Mouse (Mus musculus) liver, embryonic 11.5 days (tissue): ENCODE data around the gene Gba. TPM values are rescaled to one million over a fixed set of nuclear protein-coding genes. Genes with fewer than 3 reads are reported as not detected.

ENCODE experiments used
- microRNA counts: library from miRNA; unstranded; fragments of <30 nt; microRNA quantifications from one replicate; lab custom pipeline; 2015
- microRNA-seq: library from miRNA; unstranded; fragments of <30 nt; microRNA quantifications from one replicate; pipeline ENCODE4, GENCODE M21; 2017; ENCODE audit warnings: borderline number of aligned reads
- polyA plus RNA-seq: library from polyadenylated mRNA; unstranded; fragments of >200 nt; fragmentation: Nextera tagmentation; extraction: Ambion mirVana; gene quantifications from 2 replicates; pipeline ENCODE4 v1.2.1, GENCODE M21; 2014

The Gba gene
- polyA plus RNA-seq, 1 experiment from 2014 or later, result 38.5 TPM

MicroRNAs encoded within 50 kb of the gene (microRNA counts, 519-probe panel; counts per million panel counts)
- not detected for microRNA mmu-miR-92b (lab: Ali Mortazavi, UCI)

Small RNA genes lying within 50 kb of the gene (microRNA-seq; reads per million reads assigned to microRNA genes)
- 242 reads per million, percentile 58 among the genes with 10 or more reads in this experiment for gene Mir92b

Other genes with a start within 250 kb of the Gba start
- 11.3 and 11.7 TPM in 2 replicates for gene Rusc1, start 109.6 kb upstream of the Gba start, polyA plus RNA-seq
- 0.14 TPM in 1 of 2 replicates, not detected in the other for gene Gm43738, start 101.8 kb upstream of the Gba start, polyA plus RNA-seq
- gene Fdps, start 101.0 kb upstream of the Gba start, polyA plus RNA-seq, result 284 and 300 TPM in 2 replicates
- 117 and 144 TPM in 2 replicates for gene Pklr, start 66.8 kb upstream of the Gba start, polyA plus RNA-seq
- gene Hcn3, start 42.7 kb upstream of the Gba start, polyA plus RNA-seq, result 1.2 and 1.6 TPM in 2 replicates
- 18.8 and 22.8 TPM in 2 replicates for gene Clk2, start 38.1 kb upstream of the Gba start, polyA plus RNA-seq
- gene Scamp3, start 25.5 kb upstream of the Gba start, polyA plus RNA-seq, result 110 and 116 TPM in 2 replicates
- gene Fam189b, start 19.8 kb upstream of the Gba start, polyA plus RNA-seq, result 12.7 and 13.5 TPM in 2 replicates
- gene Thbs3, start 12.3 kb downstream of the Gba start, polyA plus RNA-seq, result 3.2 and 5.9 TPM in 2 replicates
- 219 and 241 TPM in 2 replicates for gene Mtx1, start 24.2 kb downstream of the Gba start, polyA plus RNA-seq
- gene Muc1, start 26.1 kb downstream of the Gba start, polyA plus RNA-seq, result 0.30 and 0.62 TPM in 2 replicates
- 246 and 251 TPM in 2 replicates for gene Krtcap2, start 43.0 kb downstream of the Gba start, polyA plus RNA-seq
- 0.97 and 1.7 TPM in 2 replicates for gene Trim46, start 43.4 kb downstream of the Gba start, polyA plus RNA-seq
- gene Dpm3, start 56.4 kb downstream of the Gba start, polyA plus RNA-seq, result 106 and 118 TPM in 2 replicates
- gene Slc50a1, start 67.6 kb downstream of the Gba start, polyA plus RNA-seq, result 25.3 and 31.5 TPM in 2 replicates
- 11.4 and 11.8 TPM in 2 replicates for gene Efna1, start 78.2 kb downstream of the Gba start, polyA plus RNA-seq
- 2.1 and 3.9 TPM in 2 replicates for gene Efna3, start 120.0 kb downstream of the Gba start, polyA plus RNA-seq
- gene Efna4, start 135.1 kb downstream of the Gba start, polyA plus RNA-seq, result 6.5 and 6.9 TPM in 2 replicates
- gene Adam15, start 147.1 kb downstream of the Gba start, polyA plus RNA-seq, result 19.5 and 23.2 TPM in 2 replicates
- 0.10 TPM in 1 of 2 replicates, not detected in the other for gene Dcst2, start 159.0 kb downstream of the Gba start, polyA plus RNA-seq
- not detected in 2 replicates for gene Dcst1, start 162.3 kb downstream of the Gba start, polyA plus RNA-seq
- 1.5 and 2.1 TPM in 2 replicates for gene Zbtb7b, start 191.8 kb downstream of the Gba start, polyA plus RNA-seq
- not detected in 2 replicates for gene Lenep, start 199.9 kb downstream of the Gba start, polyA plus RNA-seq
- gene Flad1, start 208.9 kb downstream of the Gba start, polyA plus RNA-seq, result 34.3 and 37.8 TPM in 2 replicates
- 498 and 502 TPM in 2 replicates for gene Cks1b, start 215.5 kb downstream of the Gba start, polyA plus RNA-seq
- gene Shc1, start 215.5 kb downstream of the Gba start, polyA plus RNA-seq, result 72.8 and 75.6 TPM in 2 replicates
- 35.5 and 37.7 TPM in 2 replicates for gene Pygo2, start 227.3 kb downstream of the Gba start, polyA plus RNA-seq
- gene Pbxip1, start 233.8 kb downstream of the Gba start, polyA plus RNA-seq, result 8.3 and 8.7 TPM in 2 replicates